Mouse (Mus musculus): ENCODE measurements around the gene Bmf. TPM values are rescaled to one million over a fixed set of nuclear protein-coding genes. Genes with fewer than 3 reads are reported as not detected.

The Bmf gene
- polyA plus RNA-seq, 1 experiment: 4.8 TPM

GRCm38 (mm10) chr2:118546798-118547165, 2.7 kb downstream of the Bmf start:
- Histone ChIP-seq H3K4me3 (no peak overlapping the region), H3K36me3 (ENCODE audit: control insufficient read depth, insufficient read depth) (no peaks in the 10 kb centered on the region), H3K79me2 (ENCODE audit: control insufficient read depth, insufficient read depth) (no peaks in the 10 kb centered on the region), H3K4me2 (ENCODE audit: low read depth) (no peak overlapping the region), H3ac (ENCODE audit: control insufficient read depth, insufficient read length) (no peak overlapping the region), H3K27me3 (ENCODE audit: control insufficient read depth, insufficient read depth, insufficient read length) (no peaks in the 10 kb centered on the region)
- no peak for TF ChIP-seq MYOD1 (IDR thresholded peaks at IDR 0.05; ENCODE audit: control insufficient read depth in 1 of 3, insufficient read length in 2 of 3, low read depth in 2 of 3)
- TF ChIP-seq USF1 (IDR thresholded peaks at IDR 0.05; ENCODE audit: low read depth): no peak
- no peak for TF ChIP-seq REST (IDR thresholded peaks at IDR 0.05; ENCODE audit: insufficient read depth, insufficient read length)
- TF ChIP-seq E2F4 (IDR thresholded peaks at IDR 0.05; ENCODE audit: insufficient read depth): no peak
- TF ChIP-seq TCF3 (IDR thresholded peaks at IDR 0.05; ENCODE audit: insufficient read length, low read depth): no peak
- no peak for TF ChIP-seq SRF (IDR thresholded peaks at IDR 0.05; ENCODE audit: control insufficient read depth, insufficient read length, low read depth)
- no peak for TF ChIP-seq CEBPB (IDR thresholded peaks at IDR 0.05; ENCODE audit: insufficient read depth, poor library complexity, severe bottlenecking)
- TF ChIP-seq POLR2A (IDR thresholded peaks at IDR 0.05; ENCODE audit: insufficient read length, low read depth): no peak
- TF ChIP-seq POLR2AphosphoS2 (IDR thresholded peaks at IDR 0.05; ENCODE audit: insufficient read length, low read depth): no peak

- no peak overlapping the region for H3ac ChIP-seq (ENCODE audit: control insufficient read depth, insufficient read length)
- no peak for TF ChIP-seq MAX (IDR thresholded peaks at IDR 0.05; ENCODE audit: low read depth)
- no peak for TF ChIP-seq POLR2A (IDR thresholded peaks at IDR 0.05; ENCODE audit: insufficient read length, low read depth)
- TF ChIP-seq MYOG (IDR thresholded peaks at IDR 0.05; ENCODE audit: control insufficient read depth in 1 of 3, insufficient read depth in 1 of 3, insufficient read length in 2 of 3, low read depth in 2 of 3): no peak
- TF ChIP-seq E2F4 (IDR thresholded peaks at IDR 0.05; ENCODE audit: insufficient read depth): no peak
- no peak for TF ChIP-seq REST (IDR thresholded peaks at IDR 0.05; ENCODE audit: insufficient read depth, insufficient read length)
- TF ChIP-seq USF1 (IDR thresholded peaks at IDR 0.05; ENCODE audit: low read depth): no peak
- no peak for TF ChIP-seq SRF (IDR thresholded peaks at IDR 0.05; ENCODE audit: control insufficient read depth, insufficient read length, low read depth)
- no peak for TF ChIP-seq MYOD1 (IDR thresholded peaks at IDR 0.05; ENCODE audit: control insufficient read depth in 1 of 3, insufficient read length in 2 of 3, low read depth in 2 of 3)
- TF ChIP-seq TCF12 (IDR thresholded peaks at IDR 0.05; ENCODE audit: insufficient read depth, poor library complexity, severe bottlenecking): no peak
- TF ChIP-seq TCF3 (IDR thresholded peaks at IDR 0.05; ENCODE audit: insufficient read length, low read depth): no peak
- TF ChIP-seq POLR2AphosphoS2 (IDR thresholded peaks at IDR 0.05; ENCODE audit: insufficient read length, low read depth): no peak
- TF ChIP-seq CEBPB (IDR thresholded peaks at IDR 0.05; ENCODE audit: insufficient read depth, poor library complexity, severe bottlenecking): no peak
- no peak overlapping the region for H3K4me3 ChIP-seq
- H3K36me3 ChIP-seq (ENCODE audit: control insufficient read depth, insufficient read depth): no peaks in the 10 kb centered on the region
- no peaks in the 10 kb centered on the region for H3K27me3 ChIP-seq (ENCODE audit: control insufficient read depth, insufficient read depth, insufficient read length)
- H3K79me2 ChIP-seq (ENCODE audit: control insufficient read depth, insufficient read depth): no peaks in the 10 kb centered on the region
- H3K4me2 ChIP-seq (ENCODE audit: low read depth): peak overlapping the region; percentile 78
These were observed 3.2 kb downstream of the Bmf start for GRCm38 (mm10) chr2:118546104-118546797.

- Histone ChIP-seq H3ac (ENCODE audit: control insufficient read depth, insufficient read length) (no peak overlapping the region), H3K79me2 (ENCODE audit: control insufficient read depth, insufficient read depth) (no peaks in the 10 kb centered on the region), H3K36me3 (ENCODE audit: control insufficient read depth, insufficient read depth) (no peaks in the 10 kb centered on the region), H3K27me3 (ENCODE audit: control insufficient read depth, insufficient read depth, insufficient read length) (no peaks in the 10 kb centered on the region), H3K4me2 (ENCODE audit: low read depth) (peak overlapping the region; percentile 78), H3K4me3 (peak overlapping the region; percentile 10)
- TF ChIP-seq MYOD1 (IDR thresholded peaks at IDR 0.05; ENCODE audit: control insufficient read depth in 1 of 3, insufficient read length in 2 of 3, low read depth in 2 of 3) (peak in 1 of 3 experiments; percentile 17), POLR2AphosphoS2 (IDR thresholded peaks at IDR 0.05; ENCODE audit: insufficient read length, low read depth) (no peak), POLR2A (IDR thresholded peaks at IDR 0.05; ENCODE audit: insufficient read length, low read depth) (no peak), MYOG (IDR thresholded peaks at IDR 0.05; ENCODE audit: control insufficient read depth in 1 of 3, insufficient read depth in 1 of 3, insufficient read length in 2 of 3, low read depth in 2 of 3) (peak in 1 of 3 experiments; percentile 19), USF1 (IDR thresholded peaks at IDR 0.05; ENCODE audit: low read depth) (no peak), SRF (IDR thresholded peaks at IDR 0.05; ENCODE audit: control insufficient read depth, insufficient read length, low read depth) (no peak)
These were observed 4.0 kb downstream of the Bmf start for GRCm38 (mm10) chr2:118545242-118546103.

- no peak for TF ChIP-seq TCF12 (IDR thresholded peaks at IDR 0.05; ENCODE audit: insufficient read depth, poor library complexity, severe bottlenecking)
- peak; percentile 70 for TF ChIP-seq POLR2A (IDR thresholded peaks at IDR 0.05; ENCODE audit: insufficient read length, low read depth)
- peak; percentile 50 for TF ChIP-seq POLR2AphosphoS2 (IDR thresholded peaks at IDR 0.05; ENCODE audit: insufficient read length, low read depth)
These were observed 5.3 kb downstream of the Bmf start for GRCm38 (mm10) chr2:118543893-118544799.

More at GRCm38 (mm10) chr2:118543893-118544799, 5.3 kb downstream of the Bmf start:
- Histone ChIP-seq H3K36me3 (ENCODE audit: control insufficient read depth, insufficient read depth) (no peaks in the 10 kb centered on the region), H3K79me2 (ENCODE audit: control insufficient read depth, insufficient read depth) (no peaks in the 10 kb centered on the region), H3ac (ENCODE audit: control insufficient read depth, insufficient read length) (no peak overlapping the region), H3K27me3 (ENCODE audit: control insufficient read depth, insufficient read depth, insufficient read length) (no peaks in the 10 kb centered on the region), H3K4me3 (peak overlapping the region; percentile 10), H3K4me2 (ENCODE audit: low read depth) (peak overlapping the region; percentile 78)
